Mouse (Mus musculus) MEL (cell line): ENCODE results near the gene Surf2.

Experiments used
- BHLHE40 ChIP-seq: IDR thresholded peaks from 2 replicates; pipeline ENCODE4 v1.6.1; 2012; ENCODE audit warnings: low read depth, mild to moderate bottlenecking, inconsistent platforms, low read length, improper control_type of control experiment, borderline replicate concordance
- CTCF ChIP-seq, 3 experiments: IDR thresholded peaks in 2 of 3; conservative IDR thresholded peaks in 1 of 3; 2 replicates each; pipeline ENCODE4 v1.5.1; 2011 to 2012; ENCODE audit warnings: low read length in 3 of 3, low read depth in 2 of 3, mild to moderate bottlenecking in 2 of 3, improper control_type of control experiment in 1 of 3, inconsistent platforms in 1 of 3, mixed read lengths in 1 of 3, moderate library complexity in 1 of 3; ENCODE audit not compliant: control insufficient read depth in 1 of 3, insufficient read depth in 1 of 3, poor library complexity in 1 of 3, severe bottlenecking in 1 of 3
- GATA1 ChIP-seq: IDR thresholded peaks from 2 replicates; pipeline ENCODE4 v1.6.1; 2011; ENCODE audit warnings: low read depth, low read length, improper control_type of control experiment
- KAT2A ChIP-seq: conservative IDR thresholded peaks from 2 replicates; pipeline ENCODE4 v1.6.1; 2012; ENCODE audit warnings: low read depth, low read length, improper control_type of control experiment, inconsistent platforms
- MXI1 ChIP-seq: IDR thresholded peaks from 2 replicates; pipeline ENCODE4 v1.6.1; 2011; ENCODE audit warnings: mild to moderate bottlenecking, low read depth, low read length, improper control_type of control experiment
- POLR2A ChIP-seq, 2 experiments: IDR thresholded peaks; 2 replicates each; pipeline ENCODE4 v1.6.1; 2011 to 2012; ENCODE audit warnings: low read length in 2 of 2, mild to moderate bottlenecking in 2 of 2, control low read depth in 1 of 2, improper control_type of control experiment in 1 of 2, low read depth in 1 of 2, moderate library complexity in 1 of 2; ENCODE audit not compliant: control insufficient read depth in 1 of 2, insufficient read depth in 1 of 2, poor library complexity in 1 of 2
- ZNF384 ChIP-seq: IDR thresholded peaks from 2 replicates; pipeline ENCODE4 v1.6.1; 2012; ENCODE audit warnings: low read depth, mild to moderate bottlenecking, inconsistent platforms, low read length, improper control_type of control experiment

DNA sequence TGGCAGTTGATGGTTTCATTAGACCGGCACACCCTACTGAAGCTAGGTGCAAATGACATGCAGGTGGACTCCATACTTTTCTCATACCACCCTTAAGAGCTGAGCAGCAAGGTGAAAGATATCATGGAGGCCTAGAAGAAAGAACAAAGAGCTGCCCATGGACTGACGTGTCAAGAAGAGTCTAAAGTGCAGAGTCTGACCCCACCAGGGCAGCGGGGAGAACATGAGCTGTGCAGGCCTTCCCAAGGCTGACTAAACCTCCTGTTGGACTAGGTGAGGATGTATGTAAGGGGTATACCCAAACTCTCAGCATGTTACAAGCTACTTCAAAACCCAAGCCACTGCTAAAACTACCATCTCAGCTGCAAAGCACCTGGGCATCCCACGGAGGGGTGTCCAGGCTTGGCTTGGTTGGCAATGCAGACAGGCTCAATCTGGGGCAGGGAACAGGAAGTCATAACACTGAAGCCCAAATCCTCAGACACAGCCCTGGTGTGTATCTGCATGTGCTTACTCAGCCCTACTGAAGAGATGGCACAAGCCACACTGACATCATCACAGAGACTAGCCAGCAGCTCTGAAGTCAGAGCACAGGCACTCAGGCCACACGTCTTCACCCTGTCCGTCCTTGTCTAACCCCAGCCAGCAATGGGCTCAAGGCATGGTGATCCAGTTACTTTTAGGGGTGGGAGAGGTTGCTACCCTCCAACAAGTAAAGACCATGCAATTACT lies 11.7 kb downstream of the Surf2 start:
- no peak for TF ChIP-seq CTCF (IDR thresholded peaks at IDR 0.05 in 2 of 3, conservative IDR thresholded peaks at IDR 0.05 in 1 of 3; ENCODE audit: control insufficient read depth in 1 of 3, insufficient read depth in 1 of 3, low read depth in 2 of 3, low read length in 3 of 3, poor library complexity in 1 of 3, severe bottlenecking in 1 of 3)
- no peak for TF ChIP-seq KAT2A
- no peak; a peak in 1 of 4 replicates for TF ChIP-seq POLR2A (IDR thresholded peaks at IDR 0.05; ENCODE audit: control insufficient read depth in 1 of 2, insufficient read depth in 1 of 2, low read depth in 1 of 2, low read length in 2 of 2, poor library complexity in 1 of 2)
- TF ChIP-seq MXI1: no peak
- TF ChIP-seq BHLHE40: no peak
- no peak for TF ChIP-seq ZNF384
- TF ChIP-seq GATA1: no peak
